Mouse (Mus musculus) midbrain, postnatal 0 days (tissue): ENCODE results near the gene Tjp3. TPM values are rescaled to one million over a fixed set of nuclear protein-coding genes. Genes with fewer than 3 reads are reported as not detected.
"Not testable (repeated sequence)": the region's sequence is repeated elsewhere in the genome, so short reads cannot be mapped to it uniquely, and the experiment has no call there.

Experiments used
- ATAC-seq: fragments of 200-750 bp; cut with Nextera tagmentation; 2 replicates; pipeline ENCODE4 v1.8.0; 2017; ENCODE audit warnings: moderate number of reproducible peaks, mild to moderate bottlenecking, moderate TSS enrichment, moderate library complexity; ENCODE audit not compliant: low FRiP score
- DNase-seq: peaks from one replicate; pipeline ENCODE4 v3.0.0-alpha.2; 2015; ENCODE audit warnings: low spot score
- H3K27ac ChIP-seq: fragments of 300-500 bp; sonication (generic); 2 replicates; pipeline ENCODE4 v1.5.1; 2014; ENCODE audit warnings: low read depth, mild to moderate bottlenecking, low read length, mixed read lengths
- H3K27me3 ChIP-seq: fragments of 300-500 bp; sonication (generic); 2 replicates; pipeline ENCODE4 v1.6.1; 2014; ENCODE audit warnings: low read length, control low read depth, mixed read lengths; ENCODE audit not compliant: insufficient read depth
- H3K36me3 ChIP-seq: fragments of 300-500 bp; sonication (generic); 2 replicates; pipeline ENCODE4 v1.6.1; 2014; ENCODE audit warnings: low read length, control low read depth, mixed read lengths; ENCODE audit not compliant: insufficient read depth
- H3K4me1 ChIP-seq: fragments of 300-500 bp; sonication (generic); 2 replicates; pipeline ENCODE4 v1.6.1; 2014; ENCODE audit warnings: mild to moderate bottlenecking, control low read depth, antibody characterized with exemption, low read length, mixed read lengths; ENCODE audit not compliant: insufficient read depth
- H3K4me2 ChIP-seq: fragments of 300-500 bp; sonication (generic); 2 replicates; pipeline ENCODE4 v1.6.1; 2014; ENCODE audit warnings: low read depth, mild to moderate bottlenecking, low read length, mixed read lengths; ENCODE audit not compliant: poor library complexity, severe bottlenecking
- H3K4me3 ChIP-seq: fragments of 300-500 bp; sonication (generic); 2 replicates; pipeline ENCODE4 v1.5.1; 2014; ENCODE audit warnings: low read depth, mild to moderate bottlenecking, low read length, moderate library complexity
- H3K9ac ChIP-seq: fragments of 300-500 bp; sonication (generic); replicated peaks from 2 replicates; pipeline ENCODE4 v1.6.1; 2014; ENCODE audit warnings: mild to moderate bottlenecking, low read length, moderate library complexity, mixed read lengths; ENCODE audit not compliant: poor library complexity, severe bottlenecking
- H3K9me3 ChIP-seq: fragments of 300-500 bp; sonication (generic); 2 replicates; pipeline ENCODE4 v1.6.1; 2016; ENCODE audit warnings: low read length, control low read depth
- CTCF ChIP-seq: IDR thresholded peaks from 2 replicates; pipeline ENCODE4 v1.5.1; 2016; ENCODE audit warnings: antibody characterized with exemption, mild to moderate bottlenecking
- WGBS: fragments of 180-500 bp; shearing (Covaris S2); extraction: QIAGEN DNeasy Blood & Tissue Kit; methylation state at CpG from one replicate; pipeline ENCODE4 v1.1.7; 2014; 5-methylcytosine and 5-hydroxymethylcytosine counted together
- microRNA-seq: library from miRNA; unstranded; fragments of <30 nt; microRNA quantifications from one replicate; pipeline ENCODE4, GENCODE M21; 2016; ENCODE audit warnings: borderline number of aligned reads
- polyA plus RNA-seq: library from polyadenylated mRNA; unstranded; fragments of >200 nt; fragmentation: Nextera tagmentation; extraction: Ambion mirVana; gene quantifications from 2 replicates; pipeline ENCODE4 v1.2.1, GENCODE M21; 2015
- total RNA-seq: library from RNA; depleted of rRNA; stranded (reverse); fragments of >200 nt; gene quantifications from 2 replicates; pipeline ENCODE4 v1.2.3, GENCODE M21; 2014; rRNA removed

Gene Tjp3
- total and polyA plus RNA-seq, 2 experiments from 2014 or later, result 6.3 to 9.2 TPM

- no peaks in the 10 kb centered on the region for H3K9me3 ChIP-seq
- 0 out of 2 replicates have a peak, but pooled peaks have one; percentile 1 for ATAC-seq
- H3K4me1 ChIP-seq, result peaks cover 15% of the 10 kb centered on the region
- 42% methylated on average over 7 of the region's 7 CpGs for whole genome bisulfite sequencing
- H3K4me2 ChIP-seq, result peak overlapping the region; percentile 77
- no peak for TF ChIP-seq CTCF
- no peak for DNase-seq
- H3K27ac ChIP-seq, result peak overlapping the region; percentile 96
- no peaks in the 10 kb centered on the region for H3K27me3 ChIP-seq
- H3K9ac ChIP-seq, result no peak overlapping the region; the same call in 1 of the 2 replicates
- no peaks in the 10 kb centered on the region; the same call in 1 of the 2 replicates for H3K36me3 ChIP-seq
- H3K4me3 ChIP-seq, result peak overlapping the region; percentile 76
These were observed 59.9 kb downstream of the Tjp3 start for GRCm38 (mm10) chr10:81231436-81231835.

- peak; percentile 93 for DNase-seq
- WGBS, result 3% methylated on average over 27 of the region's 27 CpGs
- peak within 1 kb of the TSS; percentile 94 for H3K9ac ChIP-seq
- peak within 1 kb of the TSS; percentile 96 for H3K27ac ChIP-seq
- peak; percentile 79 for TF ChIP-seq CTCF
- no peaks in the 10 kb centered on the region for H3K9me3 ChIP-seq
- H3K4me2 ChIP-seq, result peak within 1 kb of the TSS; percentile 77
- no peaks in the 10 kb centered on the region for H3K27me3 ChIP-seq
- peak; percentile 87 for ATAC-seq
- H3K36me3 ChIP-seq, result no peaks in the 10 kb centered on the region; the same call in 1 of the 2 replicates
- H3K4me3 ChIP-seq, result peak within 1 kb of the TSS; percentile 76
- H3K4me1 ChIP-seq, result peaks cover 15% of the 10 kb centered on the region
These were observed 60.7 kb downstream of the Tjp3 start, which contains the start of gene Atcay for GRCm38 (mm10) chr10:81230438-81231332. TSS of gene Atcay (minus strand) at chr10:81230833.

- H3K9ac ChIP-seq, result peak overlapping the region; percentile 94
- 4% methylated on average over 20 of the region's 20 CpGs for WGBS
- no peak for ATAC-seq
- H3K27ac ChIP-seq, result peak overlapping the region; percentile 96
- H3K4me3 ChIP-seq, result peak overlapping the region; percentile 76
- peak overlapping the region; percentile 77 for H3K4me2 ChIP-seq
- no peaks in the 10 kb centered on the region for H3K27me3 ChIP-seq
- DNase-seq, result peak; percentile 50
- H3K9me3 ChIP-seq, result no peaks in the 10 kb centered on the region
- no peak for TF ChIP-seq CTCF
- H3K4me1 ChIP-seq, result peaks cover 15% of the 10 kb centered on the region
- H3K36me3 ChIP-seq, result no peaks in the 10 kb centered on the region
These were observed 61.5 kb downstream of the Tjp3 start for GRCm38 (mm10) chr10:81229735-81230437.

- not testable (repeated sequence) for H3K27me3 ChIP-seq, H3K4me3 ChIP-seq, H3K27ac ChIP-seq, H3K9ac ChIP-seq, ATAC-seq, H3K4me2 ChIP-seq, H3K4me1 ChIP-seq, H3K9me3 ChIP-seq, DNase-seq
- peaks cover 26% of the 10 kb centered on the region for H3K36me3 ChIP-seq
- 61% methylated on average over 2 of the region's 2 CpGs for WGBS
These were observed 67.7 kb downstream of the Tjp3 start for GRCm38 (mm10) chr10:81223731-81224130.

Small RNA genes within 50 kb of the gene (microRNA-seq; reads per million reads assigned to microRNA genes)
- 12.7 reads per million, percentile 24 among the genes with 10 or more reads in this experiment for gene Mir3057

Other genes starting within 250 kb of the Tjp3 start
Only the 30 nearest of the 32 such genes appear.
- 59.9 and 67.1 TPM in 2 replicates for gene Thop1, start 221.5 kb downstream of the Tjp3 start, total RNA-seq
- gene Thop1, start 221.5 kb downstream of the Tjp3 start, polyA plus RNA-seq, result 35.2 and 35.8 TPM in 2 replicates
- gene Creb3l3, start 192.7 kb downstream of the Tjp3 start, total RNA-seq, result 0.28 and 1.6 TPM in 2 replicates
- 0.62 and 0.81 TPM in 2 replicates for gene Creb3l3, start 192.7 kb downstream of the Tjp3 start, polyA plus RNA-seq
- gene Map2k2, start 185.7 kb downstream of the Tjp3 start, total RNA-seq, result 256 and 261 TPM in 2 replicates
- gene Map2k2, start 185.7 kb downstream of the Tjp3 start, polyA plus RNA-seq, result 210 and 218 TPM in 2 replicates
- gene Zbtb7a, start 156.4 kb downstream of the Tjp3 start, total RNA-seq, result 23.6 and 29.5 TPM in 2 replicates
- gene Zbtb7a, start 156.4 kb downstream of the Tjp3 start, polyA plus RNA-seq, result 16.1 and 18.0 TPM in 2 replicates
- 31.2 and 38.0 TPM in 2 replicates for gene Pias4, start 123.7 kb downstream of the Tjp3 start, total RNA-seq
- gene Pias4, start 123.7 kb downstream of the Tjp3 start, polyA plus RNA-seq, result 30.1 and 31.3 TPM in 2 replicates
- gene Eef2, start 115.0 kb downstream of the Tjp3 start, total RNA-seq, result 2,062 and 2,304 TPM in 2 replicates
- 440 and 459 TPM in 2 replicates for gene Eef2, start 115.0 kb downstream of the Tjp3 start, polyA plus RNA-seq
- gene Dapk3, start 108.6 kb downstream of the Tjp3 start, total RNA-seq, result 56.7 and 88.8 TPM in 2 replicates
- 59.1 and 60.9 TPM in 2 replicates for gene Dapk3, start 108.6 kb downstream of the Tjp3 start, polyA plus RNA-seq
- gene 4930442H23Rik, start 107.7 kb downstream of the Tjp3 start, total RNA-seq, result not detected in 2 replicates
- gene 4930442H23Rik, start 107.7 kb downstream of the Tjp3 start, polyA plus RNA-seq, result not detected in 2 replicates
- gene Nmrk2, start 89.5 kb downstream of the Tjp3 start, total RNA-seq, result not detected in 2 replicates
- gene Nmrk2, start 89.5 kb downstream of the Tjp3 start, polyA plus RNA-seq, result 0.14 TPM in 1 of 2 replicates, not detected in the other
- gene Atcay, start 60.7 kb downstream of the Tjp3 start, total RNA-seq, result 195 and 200 TPM in 2 replicates
- 91.4 and 94.1 TPM in 2 replicates for gene Atcay, start 60.7 kb downstream of the Tjp3 start, polyA plus RNA-seq
- gene Zfr2, start 58.4 kb downstream of the Tjp3 start, total RNA-seq, result 61.3 and 70.2 TPM in 2 replicates
- 24.9 and 25.3 TPM in 2 replicates for gene Zfr2, start 58.4 kb downstream of the Tjp3 start, polyA plus RNA-seq
- 110 and 114 TPM in 2 replicates for gene Matk, start 38.6 kb downstream of the Tjp3 start, total RNA-seq
- 96.9 and 108 TPM in 2 replicates for gene Matk, start 38.6 kb downstream of the Tjp3 start, polyA plus RNA-seq
- gene Mrpl54, start 24.6 kb downstream of the Tjp3 start, total RNA-seq, result 145 and 164 TPM in 2 replicates
- 162 and 179 TPM in 2 replicates for gene Mrpl54, start 24.6 kb downstream of the Tjp3 start, polyA plus RNA-seq
- 45.0 and 64.8 TPM in 2 replicates for gene Apba3, start 24.6 kb downstream of the Tjp3 start, total RNA-seq
- gene Apba3, start 24.6 kb downstream of the Tjp3 start, polyA plus RNA-seq, result 25.0 and 25.2 TPM in 2 replicates
- 248 and 256 TPM in 2 replicates for gene Pip5k1c, start 1.4 kb upstream of the Tjp3 start, total RNA-seq
- 125 and 129 TPM in 2 replicates for gene Pip5k1c, start 1.4 kb upstream of the Tjp3 start, polyA plus RNA-seq
- gene Cactin, start 29.5 kb upstream of the Tjp3 start, total RNA-seq, result 19.5 and 22.7 TPM in 2 replicates
- 18.4 and 20.2 TPM in 2 replicates for gene Cactin, start 29.5 kb upstream of the Tjp3 start, polyA plus RNA-seq
- 4.3 and 7.0 TPM in 2 replicates for gene Tbxa2r, start 37.1 kb upstream of the Tjp3 start, total RNA-seq
- gene Tbxa2r, start 37.1 kb upstream of the Tjp3 start, polyA plus RNA-seq, result 3.8 and 4.7 TPM in 2 replicates
- gene Gipc3, start 51.7 kb upstream of the Tjp3 start, total RNA-seq, result 0.09 and 0.16 TPM in 2 replicates
- not detected in 2 replicates for gene Gipc3, start 51.7 kb upstream of the Tjp3 start, polyA plus RNA-seq
- 9.6 and 12.6 TPM in 2 replicates for gene Hmg20b, start 58.9 kb upstream of the Tjp3 start, total RNA-seq
- 23.4 and 24.5 TPM in 2 replicates for gene Hmg20b, start 58.9 kb upstream of the Tjp3 start, polyA plus RNA-seq
- 31.9 and 40.6 TPM in 2 replicates for gene Mfsd12, start 65.9 kb upstream of the Tjp3 start, total RNA-seq
- gene Mfsd12, start 65.9 kb upstream of the Tjp3 start, polyA plus RNA-seq, result 13.6 and 15.4 TPM in 2 replicates
- gene 4930404N11Rik, start 74.2 kb upstream of the Tjp3 start, total RNA-seq, result 1.4 TPM in 1 of 2 replicates, not detected in the other
- gene 4930404N11Rik, start 74.2 kb upstream of the Tjp3 start, polyA plus RNA-seq, result 0.47 and 0.54 TPM in 2 replicates
- 92.6 and 98.3 TPM in 2 replicates for gene Fzr1, start 86.9 kb upstream of the Tjp3 start, total RNA-seq
- gene Fzr1, start 86.9 kb upstream of the Tjp3 start, polyA plus RNA-seq, result 147 and 149 TPM in 2 replicates
- 120 and 132 TPM in 2 replicates for gene Dohh, start 92.8 kb upstream of the Tjp3 start, total RNA-seq
- 95.8 and 115 TPM in 2 replicates for gene Dohh, start 92.8 kb upstream of the Tjp3 start, polyA plus RNA-seq
- gene Gm48551, start 92.9 kb upstream of the Tjp3 start, total RNA-seq, result 0.88 and 2.7 TPM in 2 replicates
- 5.8 and 10.2 TPM in 2 replicates for gene Gm48551, start 92.9 kb upstream of the Tjp3 start, polyA plus RNA-seq
- 6.6 TPM in 1 of 2 replicates, not detected in the other for gene Gm48552, start 97.4 kb upstream of the Tjp3 start, total RNA-seq
- 1.6 and 3.9 TPM in 2 replicates for gene Gm48552, start 97.4 kb upstream of the Tjp3 start, polyA plus RNA-seq
- 1.5 and 1.7 TPM in 2 replicates for gene Smim24, start 101.5 kb upstream of the Tjp3 start, total RNA-seq
- 1.1 and 2.0 TPM in 2 replicates for gene Smim24, start 101.5 kb upstream of the Tjp3 start, polyA plus RNA-seq
- gene Nfic, start 164.1 kb upstream of the Tjp3 start, total RNA-seq, result 16.2 and 17.4 TPM in 2 replicates
- 19.1 and 21.3 TPM in 2 replicates for gene Nfic, start 164.1 kb upstream of the Tjp3 start, polyA plus RNA-seq
- 142 and 206 TPM in 2 replicates for gene Celf5, start 191.1 kb upstream of the Tjp3 start, total RNA-seq
- 61.5 and 74.0 TPM in 2 replicates for gene Celf5, start 191.1 kb upstream of the Tjp3 start, polyA plus RNA-seq
- gene Ncln, start 204.8 kb upstream of the Tjp3 start, total RNA-seq, result 83.0 and 93.1 TPM in 2 replicates
- 58.1 and 63.3 TPM in 2 replicates for gene Ncln, start 204.8 kb upstream of the Tjp3 start, polyA plus RNA-seq
- 0.09 and 0.16 TPM in 2 replicates for gene S1pr4, start 208.6 kb upstream of the Tjp3 start, total RNA-seq
- 0.40 and 0.41 TPM in 2 replicates for gene S1pr4, start 208.6 kb upstream of the Tjp3 start, polyA plus RNA-seq